Mouse (Mus musculus): ENCODE results near the gene Sh2d1a. TPM values are rescaled to one million over a fixed set of nuclear protein-coding genes. Genes with fewer than 3 reads are reported as not detected.
A peak's percentile ranks its signal among the peaks of the same experiment; 100 is the strongest.

The Sh2d1a gene
- 1.2 TPM in 2 replicates for polyA plus RNA-seq (2016; fragmentation: Nextera tagmentation; extraction: Ambion mirVana)

GRCm38 (mm10) chrX:42502291-42503043 is at the start of gene Sh2d1a:
Sh2d1a (plus strand) TSS chrX:42502453.
- Histone ChIP-seq H3K27me3 (no peaks in the 10 kb centered on the region), H3K27ac (no peak within 1 kb of the TSS), H3K9ac (no peak within 1 kb of the TSS), H3K4me3 (replicated peaks) (no peak within 1 kb of the TSS), H3K4me1 (no peaks in the 10 kb centered on the region), H3K36me3 (replicated peaks) (no peaks in the 10 kb centered on the region), H3K9me3 (no peaks in the 10 kb centered on the region), H3K4me2 (no peak within 1 kb of the TSS)
- 71% methylated on average over 13 of the region's 13 CpGs for WGBS
- no peak for ATAC-seq (ENCODE audit: low FRiP score)

DNA sequence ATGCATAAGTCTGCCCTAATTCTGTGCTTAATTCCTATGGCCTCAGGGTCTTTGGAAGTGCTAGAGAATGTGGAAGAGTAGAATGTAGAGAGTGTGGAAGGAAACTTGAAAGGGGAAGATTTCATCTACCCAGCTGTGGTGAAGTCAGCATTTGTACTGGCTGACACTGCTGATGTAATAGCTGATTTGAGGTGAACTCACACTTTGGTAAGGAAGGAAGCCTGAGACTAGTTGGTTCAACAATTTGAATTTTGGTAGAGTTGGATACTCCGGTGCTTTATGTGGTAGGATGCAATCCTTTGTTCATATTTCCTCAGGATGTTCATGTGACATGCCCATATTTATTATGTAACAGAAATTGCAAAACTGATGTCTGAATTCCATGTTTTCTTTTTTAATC is 49.3 kb upstream of the Sh2d1a start:
- Histone ChIP-seq H3K36me3 (replicated peaks) (no peaks in the 10 kb centered on the region), H3K27me3 (no peaks in the 10 kb centered on the region), H3K27ac (no peak overlapping the region), H3K4me3 (replicated peaks) (no peak overlapping the region), H3K4me1 (no peaks in the 10 kb centered on the region), H3K9ac (no peak overlapping the region), H3K9me3 (no peaks in the 10 kb centered on the region), H3K4me2 (no peak overlapping the region)
- no peak for ATAC-seq (ENCODE audit: low FRiP score)
- WGBS, result 100% methylated on average over 1 of the region's 1 CpGs

- Histone ChIP-seq H3K4me1 (no peaks in the 10 kb centered on the region), H3K9ac (no peak overlapping the region), H3K4me2 (no peak overlapping the region), H3K9me3 (no peaks in the 10 kb centered on the region), H3K27me3 (no peaks in the 10 kb centered on the region), H3K36me3 (replicated peaks) (no peaks in the 10 kb centered on the region), H3K27ac (no peak overlapping the region), H3K4me3 (replicated peaks) (no peak overlapping the region)
- no peak for ATAC-seq (ENCODE audit: low FRiP score)
- 83% methylated on average over 7 of the region's 7 CpGs for WGBS
Observed at GRCm38 (mm10) chrX:42454533-42454932, 47.7 kb upstream of the Sh2d1a start.

- no peak for ATAC-seq (ENCODE audit: low FRiP score)
- WGBS, result 90% methylated on average over 16 of the region's 16 CpGs
Observed at GRCm38 (mm10) chrX:42489446-42489845, 12.8 kb upstream of the Sh2d1a start, which contains the start of gene Tex13c2. Tex13c2 (plus strand) TSS chrX:42489691.

DNA sequence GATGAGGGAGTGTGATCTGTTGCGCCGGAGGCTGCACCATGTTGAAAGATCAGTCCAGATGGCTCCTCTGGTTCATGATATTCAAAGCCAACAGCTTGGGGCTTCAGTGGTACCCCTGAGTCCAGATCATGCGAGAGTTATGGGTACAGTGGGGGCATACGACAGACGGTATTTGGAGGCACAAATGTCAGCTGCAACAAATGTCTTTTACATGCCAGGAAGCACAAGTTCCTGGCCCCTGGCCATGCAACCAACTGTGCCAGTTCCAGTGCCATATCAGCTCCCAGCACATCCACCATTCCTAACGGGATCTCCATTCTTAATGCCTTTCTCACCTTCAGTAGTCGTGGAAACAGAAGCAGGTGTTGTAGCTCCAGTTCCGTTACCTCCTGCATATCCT is 11.9 kb upstream of the Sh2d1a start:
- WGBS, result 96% methylated on average over 8 of the region's 8 CpGs
- H3K9ac ChIP-seq, result no peak overlapping the region
- no peaks in the 10 kb centered on the region for H3K4me1 ChIP-seq

More at GRCm38 (mm10) chrX:42489446-42489845, 12.8 kb upstream of the Sh2d1a start, which contains the start of gene Tex13c2:
- H3K36me3 ChIP-seq (replicated peaks), result no peaks in the 10 kb centered on the region
- no peak within 1 kb of the TSS for H3K27ac ChIP-seq
- H3K4me2 ChIP-seq, result no peak within 1 kb of the TSS
- H3K4me3 ChIP-seq (replicated peaks), result no peak within 1 kb of the TSS
- no peaks in the 10 kb centered on the region for H3K4me1 ChIP-seq
- no peak within 1 kb of the TSS for H3K9ac ChIP-seq
- 0 out of 2 replicates have a peak, but pooled peaks cover 6% of the 10 kb centered on the region for H3K9me3 ChIP-seq
- H3K27me3 ChIP-seq, result no peaks in the 10 kb centered on the region

GRCm38 (mm10) chrX:42500538-42500937 is 1.7 kb upstream of the Sh2d1a start:
- Histone ChIP-seq H3K4me2 (no peak overlapping the region), H3K4me1 (no peaks in the 10 kb centered on the region), H3K9ac (no peak overlapping the region), H3K27ac (no peak overlapping the region), H3K27me3 (no peaks in the 10 kb centered on the region), H3K36me3 (replicated peaks) (no peaks in the 10 kb centered on the region), H3K9me3 (no peaks in the 10 kb centered on the region), H3K4me3 (replicated peaks) (no peak overlapping the region)
- no peak for ATAC-seq (ENCODE audit: low FRiP score)

More for the DNA sequence above, 11.9 kb upstream of the Sh2d1a start:
- Histone ChIP-seq H3K27ac (no peak overlapping the region), H3K4me3 (replicated peaks) (no peak overlapping the region), H3K36me3 (replicated peaks) (no peaks in the 10 kb centered on the region), H3K9me3 (0 out of 2 replicates have a peak, but pooled peaks cover 6% of the 10 kb centered on the region), H3K27me3 (no peaks in the 10 kb centered on the region), H3K4me2 (no peak overlapping the region)
- no peak for ATAC-seq (ENCODE audit: low FRiP score)

DNA sequence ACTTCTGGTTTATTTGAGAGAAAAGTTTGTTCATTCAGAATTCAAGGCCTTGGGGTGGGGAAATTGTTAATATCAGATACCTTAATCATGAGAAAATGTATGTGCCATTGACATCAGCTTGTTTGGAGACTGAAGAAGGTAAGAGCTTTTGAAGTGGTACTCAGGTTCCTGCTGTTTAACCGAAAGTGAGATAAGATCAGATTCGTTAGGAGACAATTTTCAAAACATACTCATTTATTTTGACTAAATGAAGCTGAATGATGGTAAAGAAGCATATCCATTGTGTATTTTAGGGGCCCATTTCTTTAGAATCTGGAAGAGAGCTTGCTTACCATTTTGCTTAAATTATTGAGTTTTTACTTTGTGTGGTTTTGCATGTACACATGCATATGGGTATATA is 8.9 kb downstream of the Sh2d1a start:
- no peak overlapping the region for H3K4me2 ChIP-seq
- no peaks in the 10 kb centered on the region for H3K27me3 ChIP-seq
- no peak overlapping the region for H3K9ac ChIP-seq
- H3K9me3 ChIP-seq, result no peaks in the 10 kb centered on the region
- no peak for ATAC-seq (ENCODE audit: low FRiP score)
- WGBS, result 79% methylated on average over 2 of the region's 2 CpGs
- no peaks in the 10 kb centered on the region for H3K4me1 ChIP-seq
- H3K27ac ChIP-seq, result no peak overlapping the region
- no peaks in the 10 kb centered on the region for H3K36me3 ChIP-seq (replicated peaks)
- H3K4me3 ChIP-seq (replicated peaks), result no peak overlapping the region

- Histone ChIP-seq H3K27me3 (no peaks in the 10 kb centered on the region), H3K9ac (no peak overlapping the region), H3K4me2 (no peak overlapping the region), H3K4me1 (no peaks in the 10 kb centered on the region), H3K4me3 (replicated peaks) (no peak overlapping the region), H3K27ac (no peak overlapping the region), H3K36me3 (replicated peaks) (no peaks in the 10 kb centered on the region), H3K9me3 (no peaks in the 10 kb centered on the region)
- ATAC-seq (ENCODE audit: low FRiP score), result no peak
Observed at GRCm38 (mm10) chrX:42512567-42512966, 10.3 kb downstream of the Sh2d1a start.

GRCm38 (mm10) chrX:42522868-42523267 is 20.6 kb downstream of the Sh2d1a start:
- H3K4me1 ChIP-seq, result no peaks in the 10 kb centered on the region
- no peak overlapping the region for H3K9ac ChIP-seq
- WGBS, result 83% methylated on average over 2 of the region's 2 CpGs
- no peak for ATAC-seq (ENCODE audit: low FRiP score)
- H3K9me3 ChIP-seq, result no peaks in the 10 kb centered on the region
- no peak overlapping the region for H3K27ac ChIP-seq
- no peak overlapping the region for H3K4me2 ChIP-seq
- H3K27me3 ChIP-seq, result no peaks in the 10 kb centered on the region
- H3K4me3 ChIP-seq (replicated peaks), result no peak overlapping the region
- no peaks in the 10 kb centered on the region for H3K36me3 ChIP-seq (replicated peaks)

DNA sequence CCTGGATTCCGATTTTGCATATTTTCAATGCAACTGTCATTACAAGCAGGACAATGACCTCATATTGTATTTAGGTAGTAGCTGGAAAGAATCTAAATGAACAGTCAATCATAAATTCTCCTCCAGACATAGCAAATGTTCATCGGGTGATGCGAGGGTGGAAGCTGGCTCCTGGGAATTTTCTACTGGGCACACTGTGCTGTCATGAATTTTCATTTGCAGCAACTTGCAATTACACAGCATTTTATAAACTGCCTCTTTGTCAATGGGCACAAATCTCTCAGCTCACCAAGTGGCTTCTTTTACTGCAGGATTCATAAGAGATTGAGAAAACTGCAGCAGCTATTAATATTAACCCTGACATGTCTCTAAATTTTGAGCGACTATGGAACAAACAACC is 28.4 kb downstream of the Sh2d1a start:
- Histone ChIP-seq H3K4me3 (replicated peaks) (no peak overlapping the region), H3K4me1 (no peaks in the 10 kb centered on the region), H3K27ac (no peak overlapping the region), H3K4me2 (no peak overlapping the region), H3K27me3 (no peaks in the 10 kb centered on the region), H3K9me3 (no peaks in the 10 kb centered on the region), H3K9ac (no peak overlapping the region), H3K36me3 (replicated peaks) (no peaks in the 10 kb centered on the region)
- 67% methylated on average over 4 of the region's 4 CpGs for WGBS
- ATAC-seq (ENCODE audit: low FRiP score), result no peak

- peak; percentile 87 for ATAC-seq (ENCODE audit: low FRiP score)
- peaks cover 3% of the 10 kb centered on the region; the same call in 1 of the 2 replicates for H3K4me1 ChIP-seq
- H3K4me3 ChIP-seq (replicated peaks), result no peak overlapping the region
- H3K4me2 ChIP-seq, result peak overlapping the region; percentile 24; the same call in 1 of the 2 replicates
- peak overlapping the region; percentile 63 for H3K27ac ChIP-seq
- H3K9me3 ChIP-seq, result no peaks in the 10 kb centered on the region
- H3K27me3 ChIP-seq, result no peaks in the 10 kb centered on the region
- no peaks in the 10 kb centered on the region for H3K36me3 ChIP-seq (replicated peaks)
- 24% methylated on average over 3 of the region's 3 CpGs for WGBS
- H3K9ac ChIP-seq, result no peak overlapping the region
Observed at GRCm38 (mm10) chrX:42540030-42540755, 37.9 kb downstream of the Sh2d1a start.

- H3K4me1 ChIP-seq, result peaks cover 3% of the 10 kb centered on the region; the same call in 1 of the 2 replicates
- H3K9me3 ChIP-seq, result no peaks in the 10 kb centered on the region
- H3K36me3 ChIP-seq (replicated peaks), result no peaks in the 10 kb centered on the region
- WGBS, result 27% methylated on average over 5 of the region's 5 CpGs
- H3K9ac ChIP-seq, result no peak overlapping the region
- no peak for ATAC-seq (ENCODE audit: low FRiP score)
- H3K4me2 ChIP-seq, result peak overlapping the region; percentile 24; the same call in 1 of the 2 replicates
- H3K27ac ChIP-seq, result peak overlapping the region; percentile 63; the same call in 1 of the 2 replicates
- no peaks in the 10 kb centered on the region for H3K27me3 ChIP-seq
- no peak overlapping the region for H3K4me3 ChIP-seq (replicated peaks)
Observed at GRCm38 (mm10) chrX:42540756-42541053, 38.5 kb downstream of the Sh2d1a start.

All from forebrain, embryonic 12.5 days (tissue).